Mouse (Mus musculus): ENCODE measurements at regions not wholly inside any gene's neighbourhood (a gene's known extent, or its start where the extent isn't known, plus 50 kb on each side); places are given as distances from the start of the nearest gene placed in this dataset.

DNA sequence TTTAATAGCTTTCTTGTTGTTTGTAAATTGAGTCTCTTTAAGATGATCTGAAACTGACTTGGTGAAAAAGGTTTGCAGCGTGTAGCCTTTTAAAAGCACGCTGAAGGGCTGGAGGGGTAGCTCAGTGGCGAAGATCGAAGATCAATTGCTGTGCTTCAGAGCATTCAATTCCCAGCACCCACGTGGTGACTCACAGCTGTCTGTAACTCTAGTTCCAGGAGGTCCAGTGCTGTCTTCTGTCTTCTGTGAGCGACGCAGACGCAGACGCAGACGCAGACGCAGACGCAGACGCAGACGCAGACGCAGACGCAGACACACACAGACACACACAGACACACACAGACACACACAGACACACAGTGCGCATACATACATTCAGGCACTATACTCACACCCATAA, 99.1 kb upstream of the Map4k3 start:
- DNase-seq (ENCODE audit: low spot score): no peak

DNA sequence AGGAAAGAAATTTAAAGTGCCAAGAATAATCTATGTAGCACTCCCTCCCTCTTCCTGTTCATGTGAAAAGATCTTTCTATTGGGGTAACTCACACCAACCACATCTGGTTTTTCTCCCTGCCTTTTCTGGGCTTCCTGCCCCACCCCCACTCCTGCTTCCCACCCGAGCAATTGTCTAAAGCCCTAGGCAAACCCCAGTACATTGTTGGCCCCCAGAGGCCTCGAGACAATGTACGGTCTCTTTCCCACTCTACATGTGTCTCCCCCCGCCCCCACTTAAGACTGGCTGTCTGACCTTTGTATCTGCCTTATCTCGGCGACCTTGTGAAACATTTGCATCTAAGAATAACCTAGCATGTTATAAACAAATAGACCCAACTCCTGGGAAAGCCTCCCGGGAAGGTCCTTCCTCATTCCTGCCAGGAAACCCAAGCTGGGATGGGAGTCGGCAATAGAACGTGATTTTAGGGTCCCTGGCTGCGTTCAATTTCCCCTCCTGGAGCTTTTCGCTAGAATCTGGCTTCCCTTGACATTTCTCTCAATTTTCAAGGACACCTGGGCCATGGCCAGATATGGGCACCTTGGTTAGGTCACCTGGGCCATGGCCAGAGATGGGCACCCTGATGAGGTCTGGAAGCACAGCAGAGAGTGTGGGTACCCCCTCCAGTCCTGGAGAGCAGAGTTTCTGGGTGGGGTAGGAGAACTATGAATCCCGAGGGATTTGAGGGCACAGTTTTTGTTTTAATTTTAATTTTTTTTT, 97.9 kb upstream of the Map4k3 start:
- no peak for DNase-seq (ENCODE audit: low spot score)

DNA sequence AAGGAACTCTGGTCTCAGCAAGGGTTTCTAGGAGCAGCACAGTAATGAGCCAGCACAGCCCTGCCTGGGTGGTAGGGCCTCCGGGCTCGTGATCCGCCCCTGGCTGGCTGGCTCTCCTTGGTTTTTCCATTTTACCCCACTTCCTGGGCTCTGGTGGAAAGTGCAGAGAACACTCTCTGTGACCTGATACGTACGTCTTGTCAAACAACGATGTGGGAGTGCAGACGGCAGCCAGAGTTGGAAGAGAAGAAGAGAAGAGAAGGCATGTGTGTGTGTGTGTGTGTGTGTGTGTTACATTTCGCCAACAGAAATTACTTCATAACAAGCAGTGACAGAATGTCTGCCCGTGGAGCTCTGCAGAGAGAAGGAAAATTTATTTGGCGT, 97.2 kb upstream of the Map4k3 start:
- no peak for DNase-seq (ENCODE audit: low spot score)

DNA sequence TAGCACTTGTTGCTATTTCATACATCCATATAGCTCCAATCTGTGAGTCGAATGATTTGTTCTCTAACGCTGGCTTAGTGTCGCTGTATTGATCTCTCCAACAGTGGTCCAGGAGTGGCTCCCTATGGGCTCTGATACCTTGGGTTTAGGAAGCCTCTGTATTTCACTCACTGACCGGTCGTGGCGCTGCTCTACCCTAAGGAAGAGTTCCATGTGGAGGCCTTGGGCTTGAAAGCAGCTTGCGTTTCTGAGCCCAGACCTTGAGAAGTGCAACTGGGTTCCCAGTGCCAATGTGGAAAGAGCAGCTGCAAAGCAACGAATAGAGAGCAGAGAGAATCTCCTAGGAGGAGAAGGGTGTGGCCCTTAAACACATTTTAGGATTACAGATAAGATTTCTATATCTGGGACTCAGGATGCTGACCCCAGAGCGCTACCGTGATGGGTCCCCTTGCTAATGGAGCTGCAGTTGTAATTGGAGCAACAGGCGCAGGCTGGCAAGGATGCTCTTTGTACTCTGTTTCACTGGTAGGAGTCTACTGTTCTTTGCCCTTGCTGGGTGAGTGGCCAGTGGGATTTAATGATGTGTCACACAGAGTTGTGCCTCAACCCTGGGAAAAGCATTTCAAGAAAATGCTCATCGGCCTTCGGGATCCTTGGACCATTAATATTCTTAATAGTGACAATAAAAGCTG, 96.7 kb upstream of the Map4k3 start:
- DNase-seq (ENCODE audit: low spot score): no peak

DNA sequence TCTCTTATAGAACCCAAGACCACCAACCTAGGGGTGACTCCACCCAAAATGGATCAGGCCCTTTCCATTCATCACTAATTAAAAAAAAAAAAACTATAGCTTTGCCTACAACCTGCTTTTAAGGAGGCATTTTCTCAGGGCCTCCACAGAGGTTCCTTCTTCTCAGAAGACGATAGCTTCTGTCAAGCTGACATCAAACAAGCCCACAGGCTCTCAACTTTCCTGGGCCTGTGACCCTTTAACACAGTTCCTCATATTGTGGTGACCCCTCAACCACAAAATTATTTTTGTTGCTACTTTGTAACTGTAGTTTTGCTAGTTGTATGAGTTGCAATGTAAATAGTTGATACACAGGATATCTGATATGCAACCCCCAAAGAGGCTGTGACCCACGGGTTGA, 96.0 kb upstream of the Map4k3 start:
- DNase-seq (ENCODE audit: low spot score): no peak

DNA sequence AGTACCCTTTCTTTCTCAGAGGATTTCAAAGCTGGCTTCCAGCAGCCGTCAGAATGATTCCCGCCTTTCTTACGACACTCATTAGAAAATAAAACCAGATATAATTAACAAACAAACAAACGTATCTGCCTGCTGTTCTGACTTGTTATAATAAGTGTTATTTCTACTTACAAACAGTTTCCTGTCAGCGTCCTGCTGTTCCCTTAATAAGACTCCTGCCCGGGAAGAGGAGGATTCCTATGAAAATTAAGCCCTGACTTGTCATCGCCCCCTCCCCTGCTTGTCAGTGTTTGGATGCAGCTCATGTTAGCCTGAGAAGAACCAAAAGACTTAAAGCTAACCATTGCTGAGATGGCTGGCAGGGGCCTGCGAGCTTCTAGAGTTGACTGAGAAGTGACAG, 92.6 kb upstream of the Map4k3 start:
- DNase-seq (ENCODE audit: low spot score): no peak

DNA sequence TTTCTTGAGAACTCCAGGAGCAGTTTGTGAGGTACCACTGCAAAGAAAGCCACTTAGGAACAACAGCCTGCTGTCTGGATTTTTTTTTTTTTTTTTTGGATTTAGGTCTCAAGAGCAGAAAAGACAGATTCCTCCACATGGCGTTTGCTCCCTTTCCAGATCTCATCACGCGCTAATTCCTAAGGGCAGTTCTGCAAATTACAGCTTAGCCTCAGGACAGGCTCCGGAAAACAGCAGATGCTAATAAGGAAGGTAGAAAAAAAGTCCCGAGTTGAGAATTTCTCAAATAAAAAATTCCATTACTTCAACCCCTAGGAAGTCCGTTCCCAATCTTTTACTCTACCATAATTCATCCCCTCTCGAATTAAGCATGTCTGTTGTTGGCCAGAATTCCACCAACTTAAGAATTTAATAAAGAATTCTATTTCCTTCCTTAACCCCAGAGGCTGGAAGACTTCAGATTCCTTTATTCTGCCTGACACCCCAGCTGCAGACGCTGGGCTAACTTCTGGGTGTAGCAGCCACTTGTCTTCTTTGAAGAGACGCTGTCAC, 90.3 kb upstream of the Map4k3 start:
- DNase-seq (ENCODE audit: low spot score): no peak

DNA sequence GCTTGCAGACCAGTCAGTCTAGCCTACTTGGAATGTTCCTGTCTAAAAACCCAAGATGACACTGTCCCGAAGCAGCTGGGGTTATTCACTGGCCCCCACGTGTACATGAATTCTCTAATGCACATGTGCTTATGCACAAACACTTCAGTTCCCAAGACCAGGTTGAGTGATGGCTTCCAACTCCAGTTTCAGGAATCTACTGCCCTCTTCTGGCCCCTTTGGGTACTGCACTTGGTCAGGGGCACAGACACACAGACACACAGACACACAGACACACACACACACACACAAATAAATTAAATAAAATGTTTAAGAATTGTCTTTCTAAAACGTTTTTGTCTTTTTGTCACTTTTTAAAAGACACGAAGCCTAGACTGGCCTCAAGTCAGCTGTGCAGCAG, 87.5 kb upstream of the Map4k3 start:
- DNase-seq (ENCODE audit: low spot score): no peak

DNA sequence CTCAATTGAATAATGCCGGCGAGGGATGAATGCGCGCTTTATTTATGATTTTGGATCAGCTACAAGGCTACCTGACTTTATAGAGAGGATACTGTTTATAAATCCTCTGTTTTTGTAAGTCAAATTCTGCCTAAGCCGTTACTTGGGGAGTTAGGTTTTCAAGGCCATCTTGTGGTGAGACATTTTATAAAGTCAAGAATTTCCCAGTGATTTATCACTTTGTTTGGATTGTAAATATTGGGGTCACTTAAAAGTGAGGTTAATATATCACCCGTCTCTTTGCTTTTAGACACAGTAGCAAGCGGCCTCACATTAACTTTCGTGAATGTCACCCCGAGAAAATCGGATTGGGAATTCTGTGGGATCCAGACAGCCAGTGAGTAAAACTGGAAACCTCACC, 84.9 kb upstream of the Map4k3 start:
- no peak for DNase-seq (ENCODE audit: low spot score)

DNA sequence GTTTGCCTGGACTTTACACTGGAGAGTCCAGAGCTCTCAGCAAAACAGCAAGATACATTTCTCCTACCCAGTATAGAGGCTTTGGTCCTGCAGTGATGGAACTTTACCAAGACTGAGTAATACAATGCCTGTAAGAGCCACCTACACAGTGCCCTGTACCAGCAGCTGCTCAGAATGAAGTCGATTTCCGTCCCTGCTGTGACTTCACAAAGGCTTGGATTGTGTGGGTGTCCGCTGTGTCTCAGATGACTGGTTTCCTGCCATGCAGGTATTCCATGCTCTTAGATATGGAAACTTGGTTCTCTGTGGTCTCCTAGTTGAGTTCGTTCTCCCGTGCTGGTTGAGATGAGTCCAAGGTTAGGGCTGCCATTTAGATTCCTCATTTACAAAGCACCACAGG, 81.0 kb upstream of the Map4k3 start:
- peak; percentile 42 for DNase-seq (ENCODE audit: low spot score)

DNA sequence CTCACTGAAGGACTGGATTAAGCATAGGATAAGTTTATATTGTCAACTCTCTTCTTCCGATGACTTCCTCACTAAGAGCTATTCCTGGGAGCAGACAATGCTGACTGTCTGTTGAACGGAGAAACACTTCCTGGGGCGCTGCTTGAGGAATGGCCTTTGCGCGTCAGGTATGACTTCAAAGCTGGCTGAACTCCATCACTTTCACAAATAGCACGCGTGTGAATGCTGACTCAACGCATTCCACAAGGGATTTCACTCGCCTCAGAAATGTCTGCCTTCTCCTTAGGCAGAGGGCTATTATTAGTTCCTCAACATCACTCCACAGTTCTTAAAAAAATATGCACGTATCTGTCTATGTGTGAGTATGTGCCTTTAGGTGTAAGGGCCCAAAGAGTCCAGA, 79.8 kb upstream of the Map4k3 start:
- no peak for DNase-seq (ENCODE audit: low spot score)

DNA sequence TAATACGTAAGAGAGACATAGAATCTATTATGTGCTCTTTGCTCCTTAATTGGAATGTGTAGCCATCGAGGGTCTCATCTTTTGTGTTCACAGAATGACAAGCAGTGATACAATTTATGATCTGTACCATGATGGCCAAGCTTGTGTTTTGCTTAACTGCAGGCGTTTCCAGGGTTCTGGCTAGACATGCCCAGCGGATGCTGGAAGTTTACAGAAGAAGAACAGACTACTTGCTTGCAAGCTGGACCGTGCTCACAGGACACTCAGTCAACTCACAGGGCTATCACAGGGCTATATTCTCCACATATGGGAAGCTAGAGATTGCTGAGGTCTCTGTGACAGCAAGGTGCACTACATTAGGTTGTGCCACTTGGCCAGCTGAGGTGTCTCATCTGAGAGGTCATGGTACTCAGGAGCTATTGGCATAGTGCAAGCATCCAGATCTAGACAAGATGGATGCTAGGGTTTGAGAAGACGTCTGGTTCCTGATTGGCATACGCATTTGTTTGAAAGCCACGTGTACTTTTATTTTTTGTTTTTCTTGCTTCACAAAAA, 75.2 kb upstream of the Map4k3 start:
- no peak for DNase-seq (ENCODE audit: low spot score)

DNA sequence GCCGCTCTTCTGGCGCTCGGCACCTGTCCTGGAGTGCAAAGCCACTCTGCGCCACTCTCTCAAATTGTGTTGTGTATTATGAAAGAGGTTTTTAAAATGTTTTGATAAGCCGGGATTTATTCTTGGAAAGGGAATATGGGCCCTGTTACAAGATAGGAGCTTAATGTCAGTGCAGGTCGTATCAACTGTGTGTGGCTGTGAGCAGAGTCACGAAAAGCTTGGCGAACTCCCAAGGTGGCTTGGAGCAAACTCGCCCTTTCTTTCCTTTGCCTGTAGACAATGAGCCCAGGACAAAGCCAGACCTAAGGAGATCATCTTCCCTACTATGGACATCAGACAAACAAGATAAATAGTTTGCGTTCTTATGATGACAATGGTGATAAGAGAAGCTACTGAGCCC, 74.3 kb upstream of the Map4k3 start:
- no peak for DNase-seq (ENCODE audit: low spot score)

DNA sequence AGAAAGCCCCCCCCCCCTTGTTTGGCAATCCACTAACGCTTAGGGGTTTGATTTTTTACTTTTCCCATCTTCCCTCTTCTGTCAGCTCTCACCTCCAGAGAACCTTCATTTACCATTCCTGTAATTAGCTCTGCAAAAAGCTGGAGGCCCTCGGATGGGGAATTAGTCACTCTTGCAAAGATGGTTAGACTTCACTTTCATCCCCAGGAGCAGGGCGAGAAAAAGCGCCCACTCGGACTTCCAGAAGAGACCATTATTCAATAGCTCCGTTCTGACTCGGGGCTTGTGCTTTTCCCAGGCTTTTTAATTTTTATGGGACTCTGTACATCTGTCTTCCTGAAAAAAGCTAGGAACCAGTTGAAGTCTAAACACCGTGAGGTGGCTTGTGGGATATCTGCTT, 73.7 kb upstream of the Map4k3 start:
- peak; percentile 18 for DNase-seq (ENCODE audit: low spot score)

DNA sequence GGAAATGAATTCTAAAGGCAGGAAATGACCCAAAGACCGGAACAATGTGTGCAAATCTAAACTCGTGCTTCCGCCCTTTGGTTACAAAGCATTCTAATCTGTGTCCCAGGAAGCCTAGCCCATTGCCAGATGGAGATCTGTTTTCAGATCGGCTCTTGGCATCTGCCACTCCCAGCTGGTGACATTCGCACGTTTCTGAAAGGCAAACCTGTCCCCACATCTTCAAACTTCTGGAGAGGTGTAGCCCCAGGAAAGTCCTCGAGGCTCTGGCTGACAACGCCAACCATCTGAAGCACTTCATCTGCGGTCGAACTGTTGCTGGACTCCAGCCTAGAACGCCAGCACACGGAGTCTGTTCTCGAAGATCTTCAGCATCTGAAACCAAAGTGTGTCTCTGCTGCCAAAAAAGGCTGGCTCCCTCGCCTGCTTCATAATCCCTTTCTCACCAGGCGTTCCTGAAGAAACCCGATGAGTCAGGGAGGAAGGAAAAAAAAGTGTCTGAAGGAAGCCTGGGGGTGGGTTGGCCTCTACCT, 73.2 kb upstream of the Map4k3 start:
- peak; percentile 80 for DNase-seq (ENCODE audit: low spot score)

DNA sequence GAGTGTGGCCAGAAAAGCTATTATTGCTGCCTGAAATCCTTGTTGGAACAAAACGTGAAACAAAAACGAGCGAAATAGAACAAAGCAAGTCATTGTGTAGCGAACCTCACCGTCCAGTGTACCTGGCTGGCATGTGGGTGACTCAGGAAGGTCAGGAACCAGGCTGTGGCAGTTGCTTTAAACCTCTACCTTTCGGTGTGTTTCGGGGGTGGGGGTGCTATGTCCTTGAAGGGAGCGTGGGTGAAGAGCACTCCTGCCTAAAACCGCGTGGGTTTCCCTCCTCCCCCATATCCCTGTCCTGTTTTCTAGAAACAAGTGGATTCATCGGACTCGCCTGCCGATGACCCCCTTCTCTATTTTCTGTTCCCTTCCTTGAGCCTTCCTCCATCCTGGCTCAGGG, 72.6 kb upstream of the Map4k3 start:
- no peak for DNase-seq (ENCODE audit: low spot score)

DNA sequence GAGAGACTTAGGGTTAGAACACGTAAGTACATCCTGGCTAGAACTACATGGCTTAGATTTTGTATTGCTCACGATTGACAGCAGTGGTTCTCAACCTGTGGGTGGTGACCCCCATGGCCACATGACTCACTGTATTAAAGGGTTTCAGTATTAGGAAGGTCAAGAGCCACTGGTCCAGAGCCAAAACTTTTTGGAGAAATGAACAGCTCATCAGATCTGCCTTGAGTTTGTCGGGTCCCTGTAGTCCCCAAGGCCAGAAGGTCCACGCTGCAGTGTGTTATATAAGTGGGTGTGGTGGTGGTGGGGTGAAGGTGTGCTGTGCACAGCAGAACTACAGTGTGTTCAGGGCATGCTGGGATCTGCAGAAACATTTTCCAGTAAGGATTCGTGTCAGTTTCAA, 72.2 kb upstream of the Map4k3 start:
- no peak for DNase-seq (ENCODE audit: low spot score)

DNA sequence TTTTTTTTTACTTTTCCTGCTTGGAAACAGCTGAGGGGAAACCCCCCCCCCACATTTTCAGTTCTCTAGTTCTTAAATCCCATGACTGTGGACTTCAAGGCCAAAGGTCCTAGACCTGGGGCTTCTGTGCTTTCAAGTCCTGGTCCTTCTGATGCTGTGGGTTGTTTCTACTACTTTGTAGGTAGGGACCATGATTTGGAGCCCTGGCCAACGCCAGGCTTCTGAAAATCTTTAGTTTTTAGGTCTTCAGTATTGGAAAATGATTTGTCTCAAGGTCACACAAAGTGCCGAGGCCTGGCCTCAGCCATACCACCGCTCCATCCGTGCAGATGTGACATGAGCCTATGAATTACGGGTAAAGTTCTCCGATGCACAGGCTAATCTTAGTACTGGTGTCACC, 70.8 kb upstream of the Map4k3 start:
- no peak for DNase-seq (ENCODE audit: low spot score)

DNA sequence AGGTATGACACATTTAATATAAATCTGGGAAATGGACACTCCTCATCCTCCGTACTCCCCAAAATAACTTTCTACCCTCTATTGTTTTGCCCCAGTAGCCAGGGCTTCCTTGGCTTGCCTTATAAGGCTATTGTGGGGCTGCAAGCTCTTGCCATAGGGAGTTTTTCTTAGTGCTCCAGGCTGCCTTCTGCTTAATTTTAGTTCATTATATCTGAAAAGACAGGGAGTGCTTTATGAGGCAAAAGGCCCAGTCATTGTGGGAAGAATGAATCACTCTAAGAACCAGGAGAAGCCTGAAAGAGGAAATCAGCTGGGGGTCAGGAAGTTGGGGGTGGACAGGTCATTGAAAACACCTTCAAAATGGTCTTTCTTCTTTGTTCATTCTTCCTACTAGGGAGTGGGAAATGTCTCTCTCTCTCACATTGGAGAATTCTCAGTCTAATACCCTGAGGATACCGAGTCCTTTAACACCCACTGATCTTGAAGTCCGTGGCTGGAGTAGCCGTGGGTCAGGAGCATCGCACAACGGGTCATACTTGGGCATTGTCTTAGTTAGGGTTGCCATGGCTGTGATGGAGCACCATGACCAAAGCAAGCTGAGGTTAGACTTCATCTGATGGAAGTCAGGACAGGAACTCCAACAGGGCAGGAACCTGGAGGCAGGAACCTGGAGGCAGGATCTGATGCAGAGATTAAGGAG, 70.1 kb upstream of the Map4k3 start:
- DNase-seq (ENCODE audit: low spot score): no peak

DNA sequence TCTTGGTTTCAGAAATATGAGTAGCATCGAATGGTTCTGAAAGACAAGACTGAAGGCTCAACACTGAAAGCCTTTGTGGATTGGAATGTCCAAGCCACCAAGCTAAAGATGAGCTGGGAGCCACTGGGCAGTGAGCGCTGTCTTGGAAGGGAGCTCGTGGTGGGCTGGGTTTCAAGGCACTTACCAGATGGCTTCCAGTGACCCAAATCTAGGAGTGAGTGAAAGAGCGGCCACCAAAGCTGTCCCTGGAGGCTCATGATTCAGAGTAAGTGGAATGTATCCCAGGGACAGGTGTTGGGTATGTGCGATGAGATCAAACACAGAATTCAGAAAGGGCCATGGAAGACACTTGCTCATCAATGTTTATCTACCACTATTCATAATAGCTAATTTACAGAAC, 68.5 kb upstream of the Map4k3 start:
- DNase-seq (ENCODE audit: low spot score): no peak

DNA sequence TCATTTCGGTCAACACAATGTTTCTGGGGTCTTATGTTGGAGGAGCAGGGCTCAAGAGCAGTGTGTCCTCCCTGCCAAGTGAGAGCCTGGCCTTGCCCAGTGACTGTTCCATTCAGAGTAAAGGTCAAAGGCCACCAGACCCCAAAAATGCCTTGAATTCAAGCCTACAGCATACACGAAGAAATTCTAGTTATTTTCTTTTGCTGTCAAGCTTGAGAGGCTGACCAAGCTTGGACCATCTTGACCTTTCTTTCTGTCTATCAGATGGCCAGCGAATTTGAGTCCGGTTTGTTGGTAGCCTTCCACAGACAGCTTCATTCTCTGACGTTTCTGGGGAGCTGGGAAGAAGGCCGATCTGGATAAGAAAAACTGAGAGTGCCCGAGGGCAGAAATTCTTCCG, 68.1 kb upstream of the Map4k3 start:
- DNase-seq (ENCODE audit: low spot score): no peak

DNA sequence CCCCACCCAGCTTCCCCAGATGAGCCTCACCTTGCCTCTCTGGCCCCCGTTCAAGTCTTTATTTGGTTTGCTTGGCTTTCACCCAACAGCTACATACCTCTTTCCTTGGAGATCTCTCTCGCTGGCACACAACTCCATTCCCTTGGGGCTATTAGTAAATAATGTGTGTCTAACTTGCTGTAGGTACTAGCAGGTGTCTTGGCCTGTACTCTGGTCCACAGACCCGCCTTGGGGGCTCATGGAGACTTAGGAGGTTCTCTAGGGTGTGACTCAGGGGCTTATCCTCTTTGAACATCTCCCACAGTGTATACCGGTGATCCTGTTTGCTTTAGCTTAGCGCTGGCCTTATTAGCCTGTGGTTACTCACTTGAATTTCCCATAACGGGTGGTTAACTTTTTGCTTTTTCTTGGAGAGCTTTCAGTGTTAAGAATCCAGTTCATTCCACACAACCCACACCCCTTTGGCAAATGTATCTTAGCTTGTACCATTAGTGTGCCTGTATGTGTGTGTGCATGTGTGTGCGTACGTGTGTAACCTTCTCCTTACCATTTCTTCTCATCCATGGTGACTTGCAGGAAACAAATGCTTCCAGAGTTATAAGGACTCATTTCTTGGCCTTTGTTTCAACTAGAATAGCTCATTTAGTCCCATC, 67.3 kb upstream of the Map4k3 start:
- DNase-seq (ENCODE audit: low spot score): no peak
